Mouse (Mus musculus) MEL (cell line): ENCODE measurements around the gene Slc32a1. TPM values are rescaled to one million over a fixed set of nuclear protein-coding genes. Genes with fewer than 3 reads are reported as not detected.
A peak's percentile ranks its signal among the peaks of the same experiment; 100 is the strongest.

Experiments used
- DNase-seq: peaks from one replicate; pipeline ENCODE4 v3.0.0; 2011; ENCODE audit warnings: low read depth, low spot score
- H3K27ac ChIP-seq: 2 replicates; pipeline ENCODE4 v1.5.1; 2012; ENCODE audit warnings: low read depth, mild to moderate bottlenecking, control low read depth, low read length, moderate library complexity; ENCODE audit not compliant: control insufficient read depth
- H3K27me3 ChIP-seq, 2 experiments: fragments of 150-350 bp in 1 of 2; sonication (generic) in 1 of 2; 2 replicates each; pipeline ENCODE4 v1.6.1; 2012; ENCODE audit warnings: low read length in 2 of 2, mild to moderate bottlenecking in 2 of 2, improper control_type of control experiment in 1 of 2, moderate library complexity in 1 of 2; ENCODE audit not compliant: insufficient read depth in 2 of 2, control insufficient read depth in 1 of 2
- H3K36me3 ChIP-seq, 2 experiments: 2 replicates each; pipeline ENCODE4 v1.6.1; 2012 to 2014; ENCODE audit warnings: low read length in 2 of 2, improper control_type of control experiment in 1 of 2, inconsistent platforms in 1 of 2, mild to moderate bottlenecking in 1 of 2; ENCODE audit not compliant: insufficient read depth in 2 of 2, control insufficient read depth in 1 of 2
- H3K4me1 ChIP-seq, 2 experiments: fragments of 150-350 bp in 1 of 2; sonication (generic) in 1 of 2; 2 replicates each; pipeline ENCODE4 v1.6.1; 2012; ENCODE audit warnings: low read length in 2 of 2, improper control_type of control experiment in 1 of 2, mild to moderate bottlenecking in 1 of 2; ENCODE audit not compliant: insufficient read depth in 2 of 2, control insufficient read depth in 1 of 2
- H3K4me3 ChIP-seq, 2 experiments: fragments of 150-350 bp in 1 of 2; sonication (generic) in 1 of 2; 2 replicates each; pipeline ENCODE4 v1.5.1; 2012; ENCODE audit warnings: low read depth in 2 of 2, low read length in 2 of 2, mild to moderate bottlenecking in 2 of 2, moderate library complexity in 2 of 2, control low read depth in 1 of 2, improper control_type of control experiment in 1 of 2; ENCODE audit not compliant: control insufficient read depth in 1 of 2, insufficient read depth in 1 of 2
- H3K79me2 ChIP-seq: 2 replicates; pipeline ENCODE4 v1.6.1; 2012; ENCODE audit warnings: mild to moderate bottlenecking, low read length, moderate library complexity; ENCODE audit not compliant: control insufficient read depth, poor library complexity, insufficient read depth
- H3K9ac ChIP-seq: 2 replicates; pipeline ENCODE4 v1.6.1; 2012; ENCODE audit warnings: low read depth, mild to moderate bottlenecking, control low read depth, low read length, moderate library complexity; ENCODE audit not compliant: control insufficient read depth, poor library complexity, severe bottlenecking
- H3K9me3 ChIP-seq: fragments of 150-350 bp; sonication (generic); replicated peaks from 2 replicates; pipeline ENCODE4 v1.6.1; 2012; ENCODE audit warnings: mild to moderate bottlenecking, low read length, improper control_type of control experiment, moderate library complexity; ENCODE audit not compliant: insufficient read depth
- BHLHE40 ChIP-seq: IDR thresholded peaks from 2 replicates; pipeline ENCODE4 v1.6.1; 2012; ENCODE audit warnings: low read depth, mild to moderate bottlenecking, inconsistent platforms, low read length, improper control_type of control experiment, borderline replicate concordance
- CHD1 ChIP-seq: IDR thresholded peaks from 2 replicates; pipeline ENCODE4 v1.6.1; 2012; ENCODE audit warnings: low read depth, mild to moderate bottlenecking, inconsistent platforms, low read length, improper control_type of control experiment
- E2F4 ChIP-seq: IDR thresholded peaks from 2 replicates; pipeline ENCODE4 v1.6.1; 2011; ENCODE audit warnings: low read depth, low read length, improper control_type of control experiment, borderline replicate concordance
- EP300 ChIP-seq, 2 experiments: IDR thresholded peaks; 2 replicates each; pipeline ENCODE4 v1.6.1; 2011; ENCODE audit warnings: improper control_type of control experiment in 2 of 2, low read length in 2 of 2, low read depth in 1 of 2, mild to moderate bottlenecking in 1 of 2
- KAT2A ChIP-seq: conservative IDR thresholded peaks from 2 replicates; pipeline ENCODE4 v1.6.1; 2012; ENCODE audit warnings: low read depth, low read length, improper control_type of control experiment, inconsistent platforms
- MAFK ChIP-seq: IDR thresholded peaks from 2 replicates; pipeline ENCODE4 v1.6.1; 2011; ENCODE audit warnings: low read depth, mild to moderate bottlenecking, low read length, improper control_type of control experiment, borderline replicate concordance
- MEF2A ChIP-seq: IDR thresholded peaks from 2 replicates; pipeline ENCODE4 v1.6.1; 2014; ENCODE audit warnings: low read depth, mild to moderate bottlenecking, inconsistent platforms, low read length, improper control_type of control experiment; ENCODE audit not compliant: poor library complexity, insufficient replicate concordance, severe bottlenecking; ENCODE audit errors: extremely low read depth
- MXI1 ChIP-seq: IDR thresholded peaks from 2 replicates; pipeline ENCODE4 v1.6.1; 2011; ENCODE audit warnings: mild to moderate bottlenecking, low read depth, low read length, improper control_type of control experiment
- MYB ChIP-seq: IDR thresholded peaks from 2 replicates; pipeline ENCODE4 v1.6.1; 2011; ENCODE audit warnings: mild to moderate bottlenecking, low read depth, low read length, improper control_type of control experiment
- NELFE ChIP-seq: IDR thresholded peaks from 2 replicates; pipeline ENCODE4 v1.6.1; 2011; ENCODE audit warnings: low read depth, low read length, improper control_type of control experiment
- POLR2A ChIP-seq, 2 experiments: IDR thresholded peaks; 2 replicates each; pipeline ENCODE4 v1.6.1; 2011 to 2012; ENCODE audit warnings: low read length in 2 of 2, mild to moderate bottlenecking in 2 of 2, control low read depth in 1 of 2, improper control_type of control experiment in 1 of 2, low read depth in 1 of 2, moderate library complexity in 1 of 2; ENCODE audit not compliant: control insufficient read depth in 1 of 2, insufficient read depth in 1 of 2, poor library complexity in 1 of 2
- RCOR1 ChIP-seq: IDR thresholded peaks from 2 replicates; pipeline ENCODE4 v1.6.1; 2012; ENCODE audit warnings: low read depth, mild to moderate bottlenecking, inconsistent platforms, low read length, improper control_type of control experiment
- TBP ChIP-seq: IDR thresholded peaks from 2 replicates; pipeline ENCODE4 v1.8.0; 2011; ENCODE audit warnings: low read depth, low read length, improper control_type of control experiment
- USF1 ChIP-seq: IDR thresholded peaks from 2 replicates; pipeline ENCODE4 v1.6.1; 2014; ENCODE audit warnings: low read depth, mild to moderate bottlenecking, inconsistent platforms, low read length, improper control_type of control experiment, moderate library complexity
- USF2 ChIP-seq, 2 experiments: IDR thresholded peaks; 2 replicates each; pipeline ENCODE4 v1.6.1; 2011 to 2012; ENCODE audit warnings: improper control_type of control experiment in 2 of 2, low read length in 2 of 2, borderline replicate concordance in 1 of 2, inconsistent platforms in 1 of 2, low read depth in 1 of 2, mild to moderate bottlenecking in 1 of 2; ENCODE audit not compliant: insufficient read depth in 1 of 2
- ZKSCAN1 ChIP-seq: IDR thresholded peaks from 2 replicates; pipeline ENCODE4 v1.6.1; 2012; ENCODE audit warnings: low read depth, mild to moderate bottlenecking, inconsistent platforms, low read length, improper control_type of control experiment, moderate library complexity
- ZMIZ1 ChIP-seq: IDR thresholded peaks from 2 replicates; pipeline ENCODE4 v1.6.1; 2012; ENCODE audit warnings: low read depth, mild to moderate bottlenecking, inconsistent platforms, low read length, improper control_type of control experiment, moderate library complexity
- polyA plus RNA-seq, 2 experiments: library from polyadenylated mRNA; stranded (reverse) in 1 of 2; unstranded in 1 of 2; fragments of >175 nt in 1 of 2; fragments of >200 nt in 1 of 2; gene quantifications; 2 replicates each; pipeline versions ENCODE4 v1.2.1 to v1.2.4; 2012; ENCODE audit warnings: low replicate concordance in 2 of 2, low read depth in 1 of 2; ENCODE audit not compliant: insufficient read length in 2 of 2, insufficient read depth in 1 of 2, missing spikeins in 1 of 2
- total RNA-seq: library from RNA; depleted of rRNA; stranded (reverse); fragments of 300-350 nt; gene quantifications from 2 replicates; pipeline ENCODE4 v1.2.3, GENCODE M21; 2012

Gene Slc32a1
- total and polyA plus RNA-seq, 3 experiments: not detected

GRCm38 (mm10) chr2:158654717-158655116 lies 44.1 kb downstream of the Slc32a1 start:
- no peaks in the 10 kb centered on the region for H3K36me3 ChIP-seq
- H3K9ac ChIP-seq: no peak overlapping the region
- no peaks in the 10 kb centered on the region for H3K4me1 ChIP-seq
- H3K27me3 ChIP-seq: no peaks in the 10 kb centered on the region; a peak in 1 of 4 replicates
- H3K4me3 ChIP-seq: no peak overlapping the region
- no peaks in the 10 kb centered on the region for H3K9me3 ChIP-seq
- DNase-seq: no peak
- peak; percentile 37; the same call in 1 of the 2 replicates for TF ChIP-seq USF1
- no peak for TF ChIP-seq EP300 (IDR thresholded peaks at IDR 0.05; ENCODE audit: low read depth in 1 of 2, low read length in 2 of 2)
- H3K79me2 ChIP-seq: no peaks in the 10 kb centered on the region
- H3K27ac ChIP-seq: no peak overlapping the region

GRCm38 (mm10) chr2:158655806-158656205 lies 45.2 kb downstream of the Slc32a1 start:
- Histone ChIP-seq H3K4me1 (no peaks in the 10 kb centered on the region), H3K36me3 (no peaks in the 10 kb centered on the region), H3K79me2 (no peaks in the 10 kb centered on the region), H3K4me3 (no peak overlapping the region), H3K27ac (no peak overlapping the region), H3K9me3 (no peaks in the 10 kb centered on the region), H3K27me3 (no peaks in the 10 kb centered on the region; a peak in 1 of 4 replicates), H3K9ac (no peak overlapping the region)
- TF ChIP-seq RCOR1: no peak
- no peak for TF ChIP-seq TBP
- no peak for TF ChIP-seq POLR2A (IDR thresholded peaks at IDR 0.05; ENCODE audit: control insufficient read depth in 1 of 2, insufficient read depth in 1 of 2, low read depth in 1 of 2, low read length in 2 of 2, poor library complexity in 1 of 2)
- TF ChIP-seq MEF2A: no peak
- TF ChIP-seq ZMIZ1: no peak
- no peak for TF ChIP-seq ZKSCAN1
- no peak for TF ChIP-seq MYB
- no peak for TF ChIP-seq EP300 (IDR thresholded peaks at IDR 0.05; ENCODE audit: low read depth in 1 of 2, low read length in 2 of 2)
- no peak for TF ChIP-seq MXI1
- TF ChIP-seq BHLHE40: no peak
- TF ChIP-seq KAT2A: no peak
- no peak for TF ChIP-seq MAFK
- TF ChIP-seq CHD1: no peak
- no peak for TF ChIP-seq E2F4
- TF ChIP-seq USF2 (IDR thresholded peaks at IDR 0.05; ENCODE audit: borderline replicate concordance in 1 of 2, insufficient read depth in 1 of 2, low read depth in 1 of 2, low read length in 2 of 2): no peak
- TF ChIP-seq NELFE: no peak
- DNase-seq: no peak
